Mouse (Mus musculus) kidney, adult 8-10 months (tissue): ENCODE data around the gene Grb2.
A peak's percentile ranks its signal among the peaks of the same experiment; 100 is the strongest.
"Not testable (repeated sequence)": the region's sequence is repeated elsewhere in the genome, so short reads cannot be mapped to it uniquely, and the experiment has no call there.

ENCODE experiments used
- DNase-seq, 2 experiments: peaks; one replicate each; pipeline ENCODE4 v3.0.0; 2022

Grb2 gene

DNA sequence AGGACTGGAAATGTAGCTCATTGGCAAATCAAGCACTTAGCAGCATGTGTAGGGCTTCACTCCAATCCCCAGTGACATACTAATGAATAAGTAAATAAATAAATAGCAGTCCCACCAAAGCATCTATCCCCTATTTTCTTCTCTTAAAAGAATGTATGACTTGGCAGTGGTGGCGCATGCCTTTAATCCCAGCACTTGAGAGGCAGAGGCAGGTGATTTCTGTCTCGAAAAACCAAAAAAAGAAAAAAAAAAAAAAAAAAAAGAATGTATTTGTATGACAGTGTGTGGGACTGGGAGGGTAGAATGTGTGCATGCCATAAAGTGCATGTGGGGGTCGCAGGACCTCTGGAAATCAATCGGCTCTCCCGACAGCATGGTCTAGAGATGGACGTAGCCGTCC is 22.4 kb downstream of the Grb2 start:
- DNase-seq, result no peak

DNA sequence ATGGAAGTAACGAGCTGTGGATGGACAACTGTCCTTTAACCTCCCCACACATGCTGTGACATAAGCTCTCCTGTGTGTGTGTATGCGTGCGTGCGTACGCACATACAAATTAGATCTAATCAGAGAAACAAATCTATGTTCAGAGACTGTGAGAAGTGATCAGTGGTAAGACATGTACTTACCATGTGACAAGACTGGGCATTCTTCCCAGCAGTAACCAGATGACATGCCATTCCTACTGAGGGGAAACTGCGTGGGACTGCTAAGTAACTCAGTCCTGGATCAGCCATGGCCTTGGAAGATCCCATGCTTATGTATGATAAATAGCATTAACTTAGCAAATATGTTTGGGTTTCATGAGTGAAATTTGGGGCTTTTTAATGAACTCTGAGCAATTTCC is 23.5 kb downstream of the Grb2 start:
- DNase-seq, result peak in 1 of 2 experiments; percentile 18

DNA sequence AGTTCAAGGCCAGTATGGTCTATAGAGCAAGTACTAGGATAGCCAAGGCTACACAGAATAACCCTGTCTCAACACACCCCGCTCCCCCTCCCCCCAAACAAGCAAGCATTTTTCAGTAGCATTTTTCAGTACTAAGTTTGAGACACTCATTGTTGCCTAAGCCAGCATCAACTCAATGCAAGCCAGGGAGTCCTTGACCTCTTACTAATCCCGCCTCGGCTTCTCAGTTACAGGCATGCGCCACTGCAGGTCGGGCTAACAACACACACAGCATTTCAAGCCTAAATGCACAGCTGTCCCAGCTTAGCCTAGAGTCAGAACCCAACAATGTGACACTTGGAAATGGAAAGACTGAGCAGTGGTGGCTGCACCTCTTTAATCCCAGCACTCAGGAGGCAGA is 25.1 kb downstream of the Grb2 start:
- no peak for DNase-seq

DNA sequence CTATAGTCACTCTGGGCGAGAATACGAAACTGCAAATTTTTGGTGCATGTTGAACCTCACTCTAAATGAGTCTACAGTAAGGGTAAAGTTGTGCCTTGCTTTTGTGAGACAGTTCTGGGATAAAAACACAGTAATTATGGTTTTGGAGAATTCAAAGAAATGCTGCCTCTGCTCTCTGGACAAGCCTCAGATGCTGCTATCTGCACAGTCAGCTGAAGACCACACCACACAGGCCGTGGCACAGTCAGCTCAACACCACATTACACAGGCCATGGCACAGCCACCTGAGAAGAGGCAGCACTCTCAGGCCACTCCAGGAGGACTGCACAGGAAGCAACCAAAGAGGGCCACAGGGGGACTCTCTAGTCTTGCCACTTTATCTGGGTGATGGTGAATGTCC is 26.0 kb downstream of the Grb2 start:
- no peak for DNase-seq

DNA sequence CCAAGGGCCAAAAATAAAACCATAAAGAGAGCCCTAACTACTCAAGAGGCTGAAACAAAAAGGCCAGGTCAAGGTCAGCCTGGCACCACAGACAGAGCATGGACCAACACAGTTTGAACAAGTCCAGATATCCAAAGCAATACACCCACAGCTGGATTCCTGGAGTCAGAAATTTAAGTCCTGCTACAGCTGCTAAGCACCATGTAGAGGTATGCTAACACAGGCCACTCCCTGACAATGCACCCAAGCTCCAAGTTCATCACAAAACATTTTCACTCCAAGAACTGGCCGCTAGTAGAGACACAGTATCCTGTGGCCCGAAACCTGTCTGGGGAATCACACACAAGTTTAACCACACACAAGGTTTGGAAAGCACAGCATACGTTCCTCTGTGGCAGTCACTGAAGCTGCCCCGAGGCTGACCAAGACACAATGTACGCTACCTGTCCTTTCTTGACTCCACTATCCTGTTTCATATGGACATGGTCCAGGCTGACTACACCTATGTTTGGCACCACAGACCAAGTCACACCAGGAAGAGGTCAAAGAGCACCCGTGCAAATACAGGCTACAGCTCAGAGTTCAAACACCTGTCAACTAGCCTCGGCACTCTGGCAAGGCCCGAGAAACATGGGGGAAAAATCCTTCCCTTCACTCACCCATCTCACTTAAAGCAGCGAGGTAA is 28.7 kb downstream of the Grb2 start:
- peak; percentile 31 to 42 for DNase-seq

DNA sequence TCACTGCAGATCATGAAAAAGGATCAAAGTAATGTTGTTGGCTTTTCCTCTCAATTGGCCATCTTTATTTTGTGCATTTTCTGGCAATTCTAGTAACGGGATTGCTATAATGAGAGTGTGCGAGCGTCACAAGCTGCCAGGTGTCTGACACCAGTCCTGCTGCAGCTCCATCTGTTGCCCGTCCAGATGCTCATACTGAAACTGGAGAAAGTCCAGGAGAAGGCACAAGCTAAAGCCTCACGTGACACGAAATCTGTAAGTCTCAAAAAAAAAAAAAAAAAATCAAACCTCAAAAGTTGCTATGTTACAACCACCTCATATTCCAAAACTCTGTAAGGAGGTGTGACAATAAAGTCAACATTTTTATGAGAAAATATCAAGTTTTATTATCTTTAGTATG is 29.5 kb downstream of the Grb2 start:
- no peak for DNase-seq

DNA sequence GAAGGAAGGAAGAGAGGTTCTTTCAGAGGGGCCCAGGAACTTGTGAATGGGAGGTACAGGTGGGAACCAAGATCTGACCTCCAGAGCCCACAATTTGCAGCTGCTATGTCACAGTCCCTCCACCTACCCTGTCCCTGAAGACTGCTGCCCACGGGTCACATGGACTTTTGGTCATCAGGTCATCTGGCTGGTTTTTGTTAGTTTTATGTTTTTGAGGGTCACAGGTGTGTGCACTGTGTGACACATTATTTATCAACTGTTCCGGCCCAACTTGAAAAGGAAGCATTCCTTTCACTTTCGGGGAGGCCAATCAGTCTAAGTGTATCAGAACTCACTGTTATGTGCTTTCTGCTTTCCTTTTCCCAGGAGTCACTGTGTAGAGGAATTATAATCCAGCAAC is 30.9 kb downstream of the Grb2 start:
- no peak for DNase-seq

DNA sequence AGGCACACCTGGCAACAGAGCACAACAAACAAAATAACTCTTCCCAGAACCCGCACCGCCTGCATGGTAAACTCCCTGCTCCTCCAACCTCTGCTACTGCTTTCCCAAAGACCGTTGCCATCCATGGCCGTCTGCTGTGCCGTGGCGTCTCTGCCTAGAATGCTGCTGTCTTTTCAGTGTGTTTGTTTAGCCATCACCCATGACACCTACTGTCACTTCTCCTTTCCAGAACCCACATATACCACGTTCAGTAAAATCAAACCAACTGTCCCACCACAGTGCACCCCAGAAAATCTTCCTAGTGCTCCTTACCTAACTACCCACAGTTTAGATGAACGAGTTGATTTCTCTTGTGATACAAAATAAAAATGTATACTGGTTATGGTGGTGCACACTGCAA is 31.7 kb downstream of the Grb2 start:
- DNase-seq, result no peak

DNA sequence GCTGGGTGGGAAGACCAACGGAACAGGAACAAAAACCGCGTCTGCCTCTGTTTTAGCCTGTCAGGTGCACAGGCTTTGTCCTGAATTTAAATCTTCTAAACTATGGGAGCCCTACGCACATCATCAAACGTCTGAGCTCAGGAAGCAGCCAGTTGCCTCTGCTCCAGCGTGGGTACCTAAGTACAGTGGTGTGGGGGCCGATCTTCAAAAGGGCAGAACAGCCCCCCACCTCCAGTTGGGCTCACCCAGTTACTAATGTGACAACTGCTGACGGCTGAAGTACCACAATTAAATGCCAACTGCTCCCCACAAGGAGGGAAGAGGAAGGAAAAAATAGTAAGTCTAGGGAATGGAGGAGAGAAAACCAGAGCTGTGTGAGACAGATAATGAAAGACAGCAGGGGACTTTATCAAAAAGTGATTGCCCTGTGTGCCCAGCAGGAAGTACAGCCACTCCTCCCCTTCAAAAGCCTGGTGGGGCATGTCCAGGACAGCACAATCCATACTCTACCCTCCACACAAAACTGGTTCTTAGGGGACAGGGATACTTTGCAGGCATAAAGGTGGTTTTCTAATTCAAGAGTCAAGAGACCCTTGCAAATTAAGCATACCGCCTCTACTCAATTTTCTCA is 34.0 kb downstream of the Grb2 start:
- no peak for DNase-seq

DNA sequence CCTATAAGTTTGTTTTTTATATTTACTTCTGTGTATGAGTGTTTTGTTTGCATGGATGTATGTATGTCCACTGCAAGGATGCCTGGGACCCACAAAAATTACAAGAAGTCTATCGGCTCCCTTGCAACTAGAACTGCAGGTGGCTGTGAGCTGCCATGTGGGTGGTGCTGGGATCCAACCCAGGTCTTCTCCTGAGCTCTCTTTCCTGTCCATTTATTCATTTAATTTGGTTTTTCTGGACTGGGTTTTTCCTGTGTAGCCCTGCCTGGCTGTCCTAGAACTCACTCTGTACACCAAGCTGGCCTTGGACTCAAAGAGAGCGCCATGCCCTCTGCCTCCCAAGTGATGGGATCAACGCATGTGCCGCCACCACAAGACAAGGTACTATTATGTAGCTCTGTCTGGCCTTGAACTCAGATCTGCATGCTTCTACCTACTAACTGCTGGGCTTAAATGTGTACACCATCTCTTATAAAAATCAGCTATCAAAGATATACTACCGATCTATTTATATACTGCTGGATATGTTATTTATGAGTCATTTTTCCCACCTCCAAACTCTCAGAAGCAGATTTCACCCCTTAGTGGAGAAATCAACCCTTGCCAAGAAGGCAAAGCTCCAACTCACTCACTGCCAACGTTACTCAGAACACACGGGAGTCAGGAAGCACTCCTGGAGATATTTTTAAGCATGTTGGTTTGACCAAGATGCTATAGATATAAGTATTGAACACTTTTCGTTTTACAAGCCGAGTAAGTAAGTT is 34.7 kb downstream of the Grb2 start:
- no peak for DNase-seq

DNA sequence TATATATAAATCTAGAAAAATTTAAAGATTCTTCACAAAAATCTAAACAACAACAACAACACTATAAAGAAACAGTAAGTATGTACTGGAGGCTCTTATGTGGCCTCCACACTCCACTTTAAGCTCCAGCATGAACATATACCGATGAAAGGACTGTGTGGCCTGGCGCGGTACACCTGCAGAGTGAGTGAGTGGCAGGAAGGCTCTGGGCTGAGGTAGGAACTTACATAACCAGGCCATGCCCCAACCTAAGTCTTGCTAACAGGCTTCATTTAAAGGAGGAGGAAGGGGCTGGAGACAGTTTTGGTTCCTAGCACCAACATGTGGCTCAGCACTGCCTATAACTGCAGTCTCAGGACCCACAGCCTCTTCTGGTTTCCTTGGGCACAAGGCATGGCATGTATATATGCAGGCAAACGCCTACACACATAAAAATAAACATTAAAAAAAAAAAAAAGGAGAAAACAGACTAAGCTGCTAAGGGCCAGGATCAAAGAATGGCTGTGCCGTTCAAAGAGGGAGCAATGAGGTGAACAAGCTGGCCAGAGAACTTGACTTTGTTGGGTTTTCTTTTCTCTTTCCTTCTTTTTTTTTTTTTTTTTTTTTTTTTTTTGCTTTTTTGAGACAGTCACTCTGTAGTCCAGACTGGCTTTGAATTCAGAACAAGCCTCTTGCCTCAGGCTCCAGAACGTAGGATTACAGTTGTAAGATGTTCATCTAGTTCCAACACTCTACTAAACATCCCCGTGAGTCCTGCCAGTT is 36.0 kb downstream of the Grb2 start:
- no peak for DNase-seq

DNA sequence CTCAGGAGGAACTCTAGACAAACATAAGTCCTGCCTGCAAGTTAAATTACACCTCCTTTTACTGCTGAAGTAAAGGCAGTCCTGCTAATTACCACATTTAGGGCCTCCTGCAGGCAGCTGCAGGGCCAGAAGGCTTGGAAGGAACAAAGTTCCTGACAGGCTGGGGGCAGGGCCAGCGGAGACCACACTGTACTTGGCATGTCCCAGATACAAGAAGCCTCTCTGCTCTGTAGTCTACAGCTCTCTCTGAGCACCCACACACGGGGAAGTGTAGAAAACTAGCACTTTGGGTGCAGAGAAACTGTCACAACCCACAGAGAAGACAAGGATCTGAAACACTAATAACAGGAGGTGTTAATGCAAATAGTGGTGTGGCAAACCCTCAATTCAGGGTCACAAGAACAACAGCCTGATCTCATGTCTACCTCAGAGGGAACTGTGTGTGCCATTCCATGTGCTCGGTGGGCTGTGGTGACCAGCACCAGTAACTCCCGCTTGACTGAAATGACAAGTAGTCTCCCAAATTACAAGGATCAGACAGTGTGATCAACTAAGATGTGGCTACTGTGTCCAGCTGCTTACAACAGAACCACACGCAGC is 37.8 kb downstream of the Grb2 start:
- peak; percentile 49 to 62 for DNase-seq

DNA sequence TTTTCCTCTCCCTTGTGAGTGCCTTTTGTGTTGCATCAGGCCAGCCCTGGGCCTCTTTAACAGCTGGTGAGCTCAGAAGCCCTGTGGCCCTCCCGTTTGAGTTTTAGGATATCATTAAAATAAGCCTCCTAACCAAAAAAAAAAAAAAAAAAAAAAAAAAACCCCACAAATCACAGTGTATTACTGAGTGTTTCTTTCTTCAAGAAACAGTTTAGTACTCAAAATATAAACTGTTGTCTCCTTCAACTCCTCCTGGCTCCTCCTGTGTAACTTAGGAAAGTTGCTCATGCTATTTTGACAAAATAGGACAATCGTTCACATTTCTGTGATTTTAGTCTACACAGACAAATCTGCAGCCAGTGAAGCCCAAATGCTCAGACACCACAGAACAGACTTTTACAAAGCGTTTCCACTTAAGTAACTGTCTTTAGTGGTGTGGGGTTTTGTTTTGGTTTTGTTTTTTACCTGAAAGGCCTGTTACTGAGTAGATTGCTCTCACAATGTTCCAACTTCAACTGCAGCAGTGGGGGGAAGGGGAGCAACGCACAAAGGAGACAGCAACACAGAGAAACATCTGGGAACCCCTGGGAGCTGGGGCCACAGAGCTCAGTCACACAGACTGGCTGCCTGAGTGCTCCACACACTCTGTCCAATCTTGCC is 44.6 kb downstream of the Grb2 start:
- no peak for DNase-seq

DNA sequence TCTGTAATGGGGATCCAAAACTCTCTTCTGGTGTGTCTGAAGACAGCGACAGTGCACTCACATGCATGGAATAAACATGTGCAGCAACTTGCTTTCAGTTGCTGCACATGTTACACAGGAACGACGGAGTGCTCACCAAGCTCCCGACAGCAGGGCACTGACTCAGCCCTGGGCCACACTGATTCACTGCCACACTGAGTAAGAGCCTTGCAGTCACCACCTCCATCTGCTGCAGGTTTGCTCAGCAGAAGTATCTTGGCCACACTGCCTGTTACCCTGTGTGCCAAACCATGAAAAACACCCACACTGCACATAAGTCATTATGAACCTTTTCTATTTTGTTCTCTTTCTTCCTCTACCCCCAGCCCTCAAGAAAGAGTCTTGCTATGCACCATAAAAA is 48.0 kb downstream of the Grb2 start:
- DNase-seq, result no peak

DNA sequence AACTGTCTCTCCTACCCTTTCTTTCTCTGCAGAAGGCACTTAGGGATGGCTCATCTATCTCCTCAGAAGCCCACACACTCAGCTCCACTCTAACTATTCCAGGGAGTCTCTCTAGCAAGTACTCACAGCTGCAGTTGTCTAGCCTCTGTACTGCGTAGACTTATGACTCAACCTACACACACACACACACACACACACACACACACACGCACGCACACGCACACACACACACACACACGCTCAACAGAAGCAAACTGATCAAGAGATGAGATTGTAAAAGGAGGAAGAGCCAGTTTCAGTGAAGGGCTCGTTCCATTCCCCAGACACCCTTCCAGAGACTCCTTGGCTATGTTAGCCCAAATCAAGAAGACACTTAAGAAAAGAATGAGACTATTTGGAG is 49.9 kb downstream of the Grb2 start:
- no peak for DNase-seq

DNA sequence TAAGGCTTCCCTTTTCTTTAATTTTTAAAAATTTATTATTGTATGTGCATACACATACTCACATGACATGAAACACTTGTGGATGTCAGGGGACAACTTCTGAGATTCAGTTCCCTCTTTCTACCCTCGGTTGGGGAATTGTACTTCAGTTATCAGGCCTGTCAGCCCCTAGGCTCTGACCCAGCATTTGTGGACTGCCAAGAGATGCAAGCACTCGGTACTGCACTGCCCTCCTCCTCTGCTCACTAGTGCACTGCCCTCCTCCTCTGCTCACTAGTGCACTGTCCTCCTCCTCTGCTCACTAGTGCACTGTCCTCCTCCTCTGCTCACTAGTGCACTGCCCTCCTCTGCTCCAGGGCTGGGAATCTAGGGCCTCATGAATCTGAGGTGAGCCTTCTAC is 54.3 kb downstream of the Grb2 start:
- no peak for DNase-seq

DNA sequence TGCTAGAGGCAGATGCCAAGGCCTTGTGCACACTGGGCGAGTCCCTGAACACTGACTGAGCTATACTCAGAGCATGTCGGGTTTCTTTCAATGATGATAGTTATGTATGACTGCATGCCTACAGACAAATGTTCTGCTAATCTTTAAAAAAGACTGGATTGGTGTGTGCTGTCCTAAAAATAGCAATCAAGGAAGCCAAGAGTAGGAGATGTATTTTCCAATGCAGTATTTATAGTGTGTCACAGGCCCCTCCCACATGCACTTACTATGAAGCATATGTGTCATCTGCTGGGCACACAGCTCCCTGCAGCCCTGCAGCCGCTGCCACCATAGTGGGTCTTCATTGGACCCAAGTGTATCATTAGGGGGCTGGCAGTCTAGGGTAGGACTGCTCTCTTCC is 55.2 kb downstream of the Grb2 start:
- no peak for DNase-seq

DNA sequence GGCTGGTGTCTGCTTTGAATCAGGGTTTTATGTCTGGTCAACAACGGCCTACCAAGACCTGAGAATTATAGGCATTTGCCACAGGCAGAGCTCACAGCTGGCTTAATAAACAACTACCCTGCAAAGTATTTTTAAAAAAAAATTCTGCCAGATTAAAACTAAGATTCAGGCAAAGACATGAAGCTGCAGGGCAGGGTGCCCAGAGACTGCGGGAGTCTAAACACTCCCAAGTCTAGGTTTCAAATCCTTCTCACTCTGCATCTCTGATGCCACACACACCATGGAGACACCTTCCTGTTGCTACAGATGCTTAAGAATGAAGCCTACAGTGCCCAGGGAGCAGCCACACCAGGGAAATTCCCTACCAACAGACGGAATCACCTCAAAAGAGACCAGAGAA is 56.7 kb downstream of the Grb2 start:
- DNase-seq, result no peak

DNA sequence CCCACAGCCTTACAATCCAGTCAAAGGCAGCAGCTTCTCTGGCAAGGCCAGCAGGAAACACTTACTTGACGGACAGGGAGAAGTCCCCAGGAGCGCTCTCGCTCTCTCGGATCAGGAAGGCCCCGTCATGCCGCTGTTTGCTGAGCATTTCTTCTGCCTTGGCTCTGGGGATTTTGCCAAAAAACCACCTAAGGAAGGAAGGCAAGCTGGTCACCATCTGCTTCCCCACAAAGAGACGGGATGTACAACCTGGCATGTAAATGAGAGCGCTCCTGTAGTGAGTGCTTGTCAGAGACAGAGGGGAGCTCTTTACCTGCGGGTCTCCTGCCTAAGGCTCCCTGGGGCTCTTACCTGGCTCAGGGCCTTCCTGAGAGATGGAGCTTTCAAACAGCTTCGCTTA is 58.7 kb downstream of the Grb2 start:
- DNase-seq, result peak in 1 of 2 experiments; percentile 30

DNA sequence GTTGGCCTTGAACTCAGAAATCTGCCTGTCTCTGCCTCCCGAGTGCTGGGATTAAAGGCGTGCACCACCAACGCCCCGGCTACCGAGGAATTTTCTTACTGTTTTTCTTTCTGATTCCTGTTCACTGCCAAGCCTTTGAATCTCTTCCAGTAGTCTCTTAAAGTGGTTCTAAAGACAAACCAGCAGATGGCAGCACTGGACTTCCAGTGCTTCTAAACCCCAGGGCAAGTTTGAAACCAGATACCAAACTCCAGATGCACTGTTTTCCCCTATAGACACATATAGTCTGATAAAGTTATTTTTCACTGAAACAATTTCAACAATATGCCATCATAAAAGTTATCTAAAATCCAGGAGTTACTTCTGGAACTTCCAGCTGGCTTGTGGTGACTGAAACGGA is 60.9 kb downstream of the Grb2 start:
- peak; percentile 39 to 44 for DNase-seq

DNA sequence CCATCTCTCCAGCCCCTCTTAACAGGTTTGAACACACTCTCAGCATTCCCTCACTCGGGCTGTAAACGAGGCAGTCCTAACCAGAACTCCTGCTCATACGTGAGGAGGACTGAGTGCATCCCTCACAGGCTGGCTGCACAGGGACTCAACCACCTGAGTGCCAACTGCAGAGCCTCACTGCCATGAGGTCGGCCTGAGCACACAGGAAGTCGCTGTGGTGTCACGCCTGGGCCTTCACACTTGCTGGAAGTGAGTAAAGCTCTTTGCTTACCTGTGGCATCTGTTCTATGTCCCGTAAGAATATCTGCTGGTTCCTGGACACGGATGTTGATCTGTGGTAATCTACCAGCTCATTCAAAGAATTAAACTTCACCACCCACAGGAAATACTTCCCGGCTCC is 62.0 kb downstream of the Grb2 start:
- no peak for DNase-seq

DNA sequence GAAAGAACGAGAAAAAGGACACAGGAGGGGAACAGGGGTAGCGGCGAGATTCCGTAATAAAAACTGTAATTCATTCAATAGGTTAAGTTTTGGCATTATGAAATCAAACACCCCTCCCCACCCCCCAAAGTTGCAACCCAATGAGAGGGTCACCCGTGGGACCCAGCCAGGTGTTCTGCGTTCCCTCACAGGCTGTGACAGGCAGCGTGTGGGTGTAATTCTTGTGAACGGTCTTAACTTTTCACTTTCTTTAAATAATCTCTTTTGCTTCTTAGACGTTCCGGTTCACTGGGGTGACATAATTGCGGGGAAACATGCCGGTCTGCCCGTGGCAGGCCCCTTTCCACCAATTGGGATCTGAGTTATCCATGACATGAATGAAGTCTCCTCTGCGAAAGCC is 62.9 kb downstream of the Grb2 start:
- not testable (repeated sequence) for DNase-seq

DNA sequence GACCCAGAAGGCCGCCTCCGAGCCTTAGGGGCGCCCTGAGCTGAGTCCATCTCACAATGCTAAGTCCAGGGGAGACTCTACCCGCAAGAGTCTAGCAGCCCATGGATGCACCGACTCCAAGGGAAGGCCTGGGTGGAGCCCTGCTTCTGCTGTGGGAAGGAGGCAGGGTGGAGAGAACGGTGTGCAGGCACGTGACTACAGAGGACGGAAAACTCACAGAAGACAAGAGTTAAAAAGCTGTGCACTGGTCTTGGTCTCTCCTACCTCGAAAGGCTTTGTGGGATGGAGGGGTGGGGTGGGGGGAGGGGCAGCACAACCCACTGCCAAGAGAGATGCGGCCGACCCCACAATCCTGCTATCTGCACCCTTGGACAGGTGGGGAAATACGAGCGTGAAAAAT is 64.1 kb downstream of the Grb2 start:
- DNase-seq, result no peak
